Mouse (Mus musculus) lung, embryonic 16.5 days (tissue): ENCODE results near the gene Spata7. TPM values are rescaled to one million over a fixed set of nuclear protein-coding genes. Genes with fewer than 3 reads are reported as not detected.
"Not testable (repeated sequence)": the region's sequence is repeated elsewhere in the genome, so short reads cannot be mapped to it uniquely, and the experiment has no call there.

Experiments
- ATAC-seq: fragments of 200-750 bp; cut with Nextera tagmentation; 2 replicates; pipeline ENCODE4 v1.8.0; 2017; ENCODE audit warnings: low read depth, mild to moderate bottlenecking, moderate library complexity
- H3K27ac ChIP-seq: fragments of 300-500 bp; sonication (generic); 2 replicates; pipeline ENCODE4 v1.5.1; 2014; ENCODE audit warnings: mild to moderate bottlenecking, control low read depth, low read length
- H3K27me3 ChIP-seq: fragments of 300-500 bp; sonication (generic); 2 replicates; pipeline ENCODE4 v1.6.1; 2014; ENCODE audit warnings: low read depth, low read length, mixed read lengths; ENCODE audit not compliant: control insufficient read depth, insufficient read depth
- H3K36me3 ChIP-seq: fragments of 300-500 bp; sonication (generic); 2 replicates; pipeline ENCODE4 v1.6.1; 2014; ENCODE audit warnings: low read length; ENCODE audit not compliant: control insufficient read depth, insufficient read depth
- H3K4me1 ChIP-seq: fragments of 300-500 bp; sonication (generic); replicated peaks from 2 replicates; pipeline ENCODE4 v1.6.1; 2014; ENCODE audit warnings: low read length, mixed read lengths; ENCODE audit not compliant: control insufficient read depth, insufficient read depth
- H3K4me2 ChIP-seq: fragments of 300-500 bp; sonication (generic); 2 replicates; pipeline ENCODE4 v1.6.1; 2014; ENCODE audit warnings: low read depth, low read length, control low read depth
- H3K4me3 ChIP-seq: fragments of 300-500 bp; sonication (generic); 2 replicates; pipeline ENCODE4 v1.5.1; 2014; ENCODE audit warnings: mild to moderate bottlenecking, low read length, control low read depth
- H3K9ac ChIP-seq: fragments of 300-500 bp; sonication (generic); 2 replicates; pipeline ENCODE4 v1.6.1; 2014; ENCODE audit warnings: low read length, control low read depth
- H3K9me3 ChIP-seq: fragments of 300-500 bp; sonication (generic); 2 replicates; pipeline ENCODE4 v1.6.1; 2016; ENCODE audit warnings: low read length; ENCODE audit not compliant: control insufficient read depth
- WGBS: fragments of 180-500 bp; shearing (Covaris S2); extraction: QIAGEN DNeasy Blood & Tissue Kit; methylation state at CpG from one replicate; pipeline ENCODE4 v1.1.7; 2014; 5-methylcytosine and 5-hydroxymethylcytosine counted together
- polyA plus RNA-seq: library from polyadenylated mRNA; unstranded; fragments of >200 nt; fragmentation: Nextera tagmentation; extraction: Ambion mirVana; gene quantifications from 2 replicates; pipeline ENCODE4 v1.2.1, GENCODE M21; 2015

The Spata7 gene
- polyA plus RNA-seq, 1 experiment from 2014 or later, result 15.3 TPM

GRCm38 (mm10) chr12:98614910-98615508, 12.9 kb upstream of the Spata7 start:
- WGBS, result 82% methylated on average over 3 of the region's 3 CpGs
- H3K36me3 ChIP-seq, result no peaks in the 10 kb centered on the region
- no peak overlapping the region for H3K4me3 ChIP-seq
- no peaks in the 10 kb centered on the region for H3K27me3 ChIP-seq
- ATAC-seq, result no peak
- no peak overlapping the region for H3K9ac ChIP-seq
- H3K4me2 ChIP-seq, result no peak overlapping the region
- no peaks in the 10 kb centered on the region for H3K4me1 ChIP-seq
- no peak overlapping the region for H3K27ac ChIP-seq
- H3K9me3 ChIP-seq, result no peaks in the 10 kb centered on the region

- no peak overlapping the region for H3K9ac ChIP-seq
- no peak overlapping the region for H3K4me2 ChIP-seq
- no peaks in the 10 kb centered on the region for H3K4me1 ChIP-seq
- no peak overlapping the region for H3K4me3 ChIP-seq
- ATAC-seq, result no peak
- no peak overlapping the region for H3K27ac ChIP-seq
- WGBS, result 35% methylated on average over 5 of the region's 5 CpGs
- H3K9me3 ChIP-seq, result no peaks in the 10 kb centered on the region
- H3K36me3 ChIP-seq, result no peaks in the 10 kb centered on the region
- no peaks in the 10 kb centered on the region for H3K27me3 ChIP-seq
These were observed 12.2 kb upstream of the Spata7 start for GRCm38 (mm10) chr12:98615746-98616145.

- no peak for ATAC-seq
- WGBS, result 39% methylated on average over 2 of the region's 2 CpGs
These were observed 8.5 kb upstream of the Spata7 start for GRCm38 (mm10) chr12:98619496-98619895.

GRCm38 (mm10) chr12:98620922-98621321, 7.0 kb upstream of the Spata7 start:
- not testable (repeated sequence) for H3K36me3 ChIP-seq, H3K27me3 ChIP-seq, ATAC-seq, H3K4me1 ChIP-seq, H3K27ac ChIP-seq, H3K9me3 ChIP-seq, H3K9ac ChIP-seq, H3K4me3 ChIP-seq, H3K4me2 ChIP-seq
- 42% methylated on average over 6 of the region's 6 CpGs for WGBS

More at GRCm38 (mm10) chr12:98619496-98619895, 8.5 kb upstream of the Spata7 start:
- Histone ChIP-seq H3K4me2 (no peak overlapping the region), H3K4me1 (no peaks in the 10 kb centered on the region), H3K4me3 (no peak overlapping the region), H3K9ac (no peak overlapping the region), H3K9me3 (no peaks in the 10 kb centered on the region), H3K27ac (no peak overlapping the region), H3K27me3 (no peaks in the 10 kb centered on the region), H3K36me3 (no peaks in the 10 kb centered on the region)

GRCm38 (mm10) chr12:98623266-98623665, 4.7 kb upstream of the Spata7 start:
- not testable (repeated sequence) for H3K4me1 ChIP-seq, H3K27ac ChIP-seq, H3K9ac ChIP-seq, ATAC-seq, H3K4me2 ChIP-seq, H3K27me3 ChIP-seq, H3K4me3 ChIP-seq, H3K36me3 ChIP-seq, H3K9me3 ChIP-seq
- 84% methylated on average over 10 of the region's 10 CpGs for WGBS

- H3K36me3 ChIP-seq, result no peaks in the 10 kb centered on the region
- 2% methylated on average over 16 of the region's 16 CpGs for WGBS
- peaks cover 2% of the 10 kb centered on the region; the same call in 1 of the 2 replicates for H3K9me3 ChIP-seq
- H3K27me3 ChIP-seq, result no peaks in the 10 kb centered on the region
- peak overlapping the region; percentile 22; the same call in 1 of the 2 replicates for H3K27ac ChIP-seq
- H3K4me1 ChIP-seq, result peaks cover 5% of the 10 kb centered on the region
- peak overlapping the region; percentile 84 for H3K4me2 ChIP-seq
- peak overlapping the region; percentile 90 for H3K4me3 ChIP-seq
- H3K9ac ChIP-seq, result peak overlapping the region; percentile 82
- peak; percentile 82 for ATAC-seq
These were observed 458 bp downstream of the Spata7 start for GRCm38 (mm10) chr12:98628260-98628970.

GRCm38 (mm10) chr12:98644852-98645251, 16.9 kb downstream of the Spata7 start:
- Histone ChIP-seq H3K4me3 (no peak overlapping the region), H3K27me3 (no peaks in the 10 kb centered on the region)
- ATAC-seq, result no peak

GRCm38 (mm10) chr12:98656873-98657272, 28.9 kb downstream of the Spata7 start:
- Histone ChIP-seq H3K9ac (no peak overlapping the region), H3K27ac (no peak overlapping the region), H3K27me3 (no peaks in the 10 kb centered on the region), H3K9me3 (no peaks in the 10 kb centered on the region), H3K4me3 (no peak overlapping the region), H3K4me2 (no peak overlapping the region), H3K4me1 (no peaks in the 10 kb centered on the region), H3K36me3 (peaks cover 4% of the 10 kb centered on the region)
- ATAC-seq, result no peak
- 52% methylated on average over 2 of the region's 2 CpGs for WGBS

More at GRCm38 (mm10) chr12:98644852-98645251, 16.9 kb downstream of the Spata7 start:
- H3K4me2 ChIP-seq, result no peak overlapping the region
- H3K4me1 ChIP-seq, result no peaks in the 10 kb centered on the region
- no peak overlapping the region for H3K9ac ChIP-seq
- no peak overlapping the region for H3K27ac ChIP-seq
- no peaks in the 10 kb centered on the region; the same call in 1 of the 2 replicates for H3K36me3 ChIP-seq
- H3K9me3 ChIP-seq, result no peaks in the 10 kb centered on the region

- WGBS, result 91% methylated on average over 7 of the region's 7 CpGs
These were observed 34.7 kb downstream of the Spata7 start for GRCm38 (mm10) chr12:98662617-98663016.

More at GRCm38 (mm10) chr12:98662617-98663016, 34.7 kb downstream of the Spata7 start:
- H3K4me3 ChIP-seq, result no peak overlapping the region
- H3K9me3 ChIP-seq, result no peaks in the 10 kb centered on the region
- no peaks in the 10 kb centered on the region for H3K4me1 ChIP-seq
- H3K36me3 ChIP-seq, result peaks cover 8% of the 10 kb centered on the region
- no peaks in the 10 kb centered on the region for H3K27me3 ChIP-seq
- H3K4me2 ChIP-seq, result no peak overlapping the region
- ATAC-seq, result no peak
- H3K27ac ChIP-seq, result no peak overlapping the region
- no peak overlapping the region for H3K9ac ChIP-seq
